Comparison of ENCODE assay signal across 12 mouse cellular contexts in the genomic region with DNA sequence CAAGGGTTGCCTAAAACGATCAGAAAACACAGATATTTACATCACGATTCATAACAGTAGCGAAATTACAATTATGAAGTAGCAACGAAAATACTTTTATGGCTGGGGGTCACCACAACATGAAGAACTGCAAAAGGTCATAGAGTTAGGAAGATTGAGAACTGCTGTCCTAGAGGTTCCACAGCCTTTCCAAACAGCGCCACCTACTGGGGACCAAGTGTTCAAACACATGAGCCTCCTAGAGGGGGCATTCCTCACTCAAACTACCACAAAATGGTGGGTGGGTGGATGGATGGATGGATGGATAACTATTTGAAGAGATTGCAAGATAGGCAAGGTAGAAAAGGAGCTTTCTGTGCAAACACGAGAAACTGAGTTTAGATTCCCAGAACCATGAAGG.
DNase-seq lines count a peak whose midpoint lies in the region; ATAC-seq lines count a peak whose summit lies in the region.
"Had no signal": no experiment of that assay in that cellular context is flagged by ENCODE, and none has a peak within 500 bp of the region (broad histone marks: within the 10 kb centered on the region; RNA-seq: fewer than 3 reads in every experiment).

No protein-coding gene starts in this region.

- H3K36me3 ChIP-seq in liver, embryonic 12.5 days: no peaks in the 10 kb centered on the region
- no peaks in the 10 kb centered on the region for H3K36me3 ChIP-seq in forebrain, embryonic 15.5 days
- H3K36me3 ChIP-seq: heart, embryonic 15.5 days had no signal

- no peak overlapping the region for H3K9ac ChIP-seq in liver, embryonic 12.5 days
- H3K9ac ChIP-seq in forebrain, embryonic 15.5 days (replicated peaks): no peak overlapping the region
- H3K9ac ChIP-seq: heart, embryonic 15.5 days had no signal

- H3K4me1 ChIP-seq in liver, embryonic 12.5 days: no peaks in the 10 kb centered on the region
- H3K4me1 ChIP-seq in forebrain, embryonic 15.5 days: no peaks in the 10 kb centered on the region
- H3K4me1 ChIP-seq: heart, embryonic 15.5 days had no signal

- peak; percentile 45 to 51 for DNase-seq in cerebellum, postnatal 10 days
- DNase-seq in cerebellum, adult 11-12 months: no peak
- DNase-seq in liver: peak; percentile 6
- DNase-seq in ZHBTc4 (ENCODE audit: low read depth, low spot score): peak; percentile 55
- DNase-seq in lung, postnatal 14 days: peak; percentile 33
- no peak for DNase-seq in cerebellum, postnatal 36 days
- DNase-seq: layer of hippocampus, adult 9-11 months had no signal

- H3K4me3 ChIP-seq in liver, embryonic 12.5 days: no peak overlapping the region
- no peak overlapping the region for H3K4me3 ChIP-seq in forebrain, embryonic 15.5 days
- H3K4me3 ChIP-seq: erythroblast, embryonic 14.5 days; heart, embryonic 15.5 days had no signal

- 63% methylated on average over 6 of the region's 6 CpGs for WGBS in liver, embryonic 12.5 days (ENCODE audit: insufficient replicate concordance)
- 88% methylated on average over 6 of the region's 6 CpGs for WGBS in forebrain, embryonic 15.5 days

- no peak overlapping the region for H3K4me2 ChIP-seq in liver, embryonic 12.5 days
- H3K4me2 ChIP-seq in forebrain, embryonic 15.5 days (replicated peaks): no peak overlapping the region
- H3K4me2 ChIP-seq: heart, embryonic 15.5 days had no signal

- ATAC-seq in liver, embryonic 12.5 days: no peak
- no peak for ATAC-seq in forebrain, embryonic 15.5 days (replicated peaks)

- 0 out of 2 replicates have a peak, but pooled peaks cover 4% of the 10 kb centered on the region for H3K9me3 ChIP-seq in liver, embryonic 12.5 days (replicated peaks)
- H3K9me3 ChIP-seq in forebrain, embryonic 15.5 days: no peaks in the 10 kb centered on the region
- H3K9me3 ChIP-seq: heart, embryonic 15.5 days had no signal

- no peaks in the 10 kb centered on the region for H3K27me3 ChIP-seq in liver, embryonic 12.5 days (replicated peaks)
- H3K27me3 ChIP-seq in forebrain, embryonic 15.5 days: no peaks in the 10 kb centered on the region
- H3K27me3 ChIP-seq: CH12.LX; heart, embryonic 15.5 days had no signal

- H3K27ac ChIP-seq in liver, embryonic 12.5 days: no peak overlapping the region
- H3K27ac ChIP-seq in forebrain, embryonic 15.5 days (replicated peaks): no peak overlapping the region
- H3K27ac ChIP-seq: heart, embryonic 15.5 days had no signal

Comparison
In these comparisons a context has a peak if more than half of its experiments do, and no peak if none do; other contexts are left out.
1. DNase-seq: peak in cerebellum, postnatal 10 days (2 of 2), liver (single experiment), ZHBTc4 (single experiment) and lung, postnatal 14 days (single experiment); none in cerebellum, adult 11-12 months (single experiment) and cerebellum, postnatal 36 days (0 of 2).